Mouse (Mus musculus) heart, postnatal 25 days (tissue): Measurements from ENCODE around the gene Wfdc3. TPM values are rescaled to one million over a fixed set of nuclear protein-coding genes. Genes with fewer than 3 reads are reported as not detected.

Source experiments
- DNase-seq: peaks from one replicate; pipeline ENCODE4 v3.0.0; 2022; ENCODE audit warnings: low spot score
- intact Hi-C: fragments of 180-260 bp; cut with DNase I; formaldehyde crosslinking; loops from one replicate; pipeline ENCODE4 v1.15.1; 2025
- total RNA-seq, 2 experiments: library from RNA; stranded (reverse); gene quantifications; 2 replicates each; pipeline ENCODE4 v1.2.3; 2021

The Wfdc3 gene
- total RNA-seq, 2 experiments from 2014 or later, result 0.28 to 0.29 TPM

- intact Hi-C loops, result no loop called here
- DNase-seq, result no peak
Measured at GRCm38 (mm10) chr2:164777246-164778014, 31.7 kb upstream of the Wfdc3 start.

- no peak for DNase-seq
- intact Hi-C loops, result no loop called here
Measured at GRCm38 (mm10) chr2:164776801-164777200, 31.1 kb upstream of the Wfdc3 start.

GRCm38 (mm10) chr2:164776130-164776529 lies 30.4 kb upstream of the Wfdc3 start:
- intact Hi-C loops, result no loop called here
- no peak for DNase-seq

- no peak for DNase-seq
- intact Hi-C loops, result no loop called here
Measured at GRCm38 (mm10) chr2:164773989-164774364, 28.2 kb upstream of the Wfdc3 start.

GRCm38 (mm10) chr2:164773229-164773988 lies 27.7 kb upstream of the Wfdc3 start:
- intact Hi-C loops, result no loop called here
- DNase-seq, result no peak

GRCm38 (mm10) chr2:164771123-164771522 lies 25.4 kb upstream of the Wfdc3 start:
- intact Hi-C loops, result no loop called here
- no peak for DNase-seq

- DNase-seq, result no peak
- intact Hi-C loops, result no loop called here
Measured at GRCm38 (mm10) chr2:164770279-164770678, 24.5 kb upstream of the Wfdc3 start.

GRCm38 (mm10) chr2:164769258-164770037 lies 23.7 kb upstream of the Wfdc3 start, which contains the start of gene Ube2c:
TSS of gene Ube2c (plus strand) at chr2:164769898.
- DNase-seq, result peak; percentile 98
- intact Hi-C loops, result no loop called here

- intact Hi-C loops, result no loop called here
- no peak for DNase-seq
Measured at GRCm38 (mm10) chr2:164767812-164768540, 22.2 kb upstream of the Wfdc3 start.

GRCm38 (mm10) chr2:164765841-164766240 lies 20.1 kb upstream of the Wfdc3 start:
- intact Hi-C loops, result no loop called here
- DNase-seq, result no peak

- intact Hi-C loops, result no loop called here
Measured at GRCm38 (mm10) chr2:164762593-164762992, 16.9 kb upstream of the Wfdc3 start.

GRCm38 (mm10) chr2:164761971-164762370 lies 16.2 kb upstream of the Wfdc3 start:
- intact Hi-C loops, result no loop called here
- DNase-seq, result no peak

More at GRCm38 (mm10) chr2:164762593-164762992, 16.9 kb upstream of the Wfdc3 start:
- no peak for DNase-seq

GRCm38 (mm10) chr2:164761502-164761901 lies 15.8 kb upstream of the Wfdc3 start:
- intact Hi-C loops, result no loop called here
- DNase-seq, result no peak

GRCm38 (mm10) chr2:164760059-164760833 lies 14.5 kb upstream of the Wfdc3 start:
- intact Hi-C loops, result no loop called here

GRCm38 (mm10) chr2:164758692-164759091 lies 13.0 kb upstream of the Wfdc3 start:
- DNase-seq, result no peak
- intact Hi-C loops, result no loop called here

More at GRCm38 (mm10) chr2:164760059-164760833, 14.5 kb upstream of the Wfdc3 start:
- no peak for DNase-seq

GRCm38 (mm10) chr2:164757841-164758240 lies 12.1 kb upstream of the Wfdc3 start:
- DNase-seq, result no peak
- intact Hi-C loops, result no loop called here

GRCm38 (mm10) chr2:164754800-164755199 lies 9.1 kb upstream of the Wfdc3 start:
- DNase-seq, result no peak
- intact Hi-C loops, result no loop called here

GRCm38 (mm10) chr2:164754105-164754504 lies 8.4 kb upstream of the Wfdc3 start:
- intact Hi-C loops, result no loop called here
- no peak for DNase-seq

- intact Hi-C loops, result no loop called here
- no peak for DNase-seq
Measured at GRCm38 (mm10) chr2:164752454-164752853, 6.7 kb upstream of the Wfdc3 start.
